Mouse (Mus musculus) spleen, adult 12 weeks (tissue): ENCODE results near the gene Gpr37l1.
"Not testable (repeated sequence)": the region's sequence is repeated elsewhere in the genome, so short reads cannot be mapped to it uniquely, and the experiment has no call there.

Experiments used
- DNase-seq: peaks from one replicate; pipeline ENCODE4 v3.0.0; 2022; ENCODE audit warnings: low spot score

Gpr37l1 gene

DNA sequence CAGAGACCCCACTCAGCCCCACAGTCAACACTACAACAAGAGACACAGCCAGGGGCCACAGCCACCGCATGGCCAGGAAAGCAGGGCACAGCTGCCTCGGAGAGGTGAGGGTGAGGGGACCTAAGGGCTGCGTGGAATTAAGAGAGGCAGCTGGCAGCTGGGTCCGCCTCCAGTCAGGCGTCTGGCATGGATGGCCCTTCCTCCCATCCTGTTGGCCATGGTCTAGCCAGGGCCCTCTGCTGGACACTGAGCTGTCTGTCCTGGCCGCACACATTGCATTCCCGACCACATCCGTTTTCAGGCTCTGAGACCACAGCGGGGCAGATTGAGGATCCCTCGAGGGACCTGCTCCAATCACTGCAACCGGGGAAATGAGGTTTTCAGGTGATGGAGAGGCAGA lies at the start of gene Gpr37l1:
Gene Gpr37l1 (minus strand): TSS at position 247 of the 400 bp plus-strand sequence.
- DNase-seq, result no peak

DNA sequence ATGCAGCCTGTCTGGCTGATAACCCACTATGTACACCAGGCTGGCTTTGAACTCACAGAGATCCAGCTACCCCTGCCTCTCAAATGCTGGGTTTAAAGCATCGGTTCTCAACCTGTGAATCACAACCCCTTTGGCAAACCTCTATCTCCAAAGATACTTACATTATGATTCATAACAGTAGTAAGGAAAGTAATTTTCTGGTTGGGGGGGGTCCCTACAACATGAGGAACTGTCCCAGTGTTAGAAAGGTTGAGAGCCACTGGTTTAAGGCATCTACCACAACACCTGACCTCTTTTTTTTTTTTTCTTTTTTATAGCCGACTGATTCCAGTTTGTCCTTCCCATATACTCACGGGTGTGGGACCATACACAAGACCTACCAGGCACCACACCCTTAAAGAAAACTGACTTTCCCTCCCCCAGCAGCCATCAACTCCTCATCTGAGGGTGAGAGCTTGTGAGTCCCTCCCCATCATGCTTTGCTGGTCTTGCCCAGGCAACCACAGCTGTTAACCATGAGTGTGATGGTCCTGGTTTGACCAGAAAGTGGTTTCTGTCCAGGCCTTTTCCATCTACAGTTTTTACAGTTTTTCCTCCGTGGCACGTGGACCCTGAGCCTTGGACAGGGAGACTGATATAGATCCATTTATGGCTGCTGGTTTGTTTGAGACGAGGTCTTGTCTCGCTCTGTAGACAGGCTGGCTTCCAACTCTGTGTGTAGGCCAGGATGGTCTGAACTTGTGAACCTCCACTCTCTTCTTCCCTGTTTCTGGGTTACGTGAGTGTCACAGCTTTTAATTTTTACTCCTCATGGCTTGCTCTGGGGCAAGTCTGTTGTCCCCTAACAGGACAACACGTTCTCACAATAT lies 46.5 kb upstream of the Gpr37l1 start:
- no peak for DNase-seq

DNA sequence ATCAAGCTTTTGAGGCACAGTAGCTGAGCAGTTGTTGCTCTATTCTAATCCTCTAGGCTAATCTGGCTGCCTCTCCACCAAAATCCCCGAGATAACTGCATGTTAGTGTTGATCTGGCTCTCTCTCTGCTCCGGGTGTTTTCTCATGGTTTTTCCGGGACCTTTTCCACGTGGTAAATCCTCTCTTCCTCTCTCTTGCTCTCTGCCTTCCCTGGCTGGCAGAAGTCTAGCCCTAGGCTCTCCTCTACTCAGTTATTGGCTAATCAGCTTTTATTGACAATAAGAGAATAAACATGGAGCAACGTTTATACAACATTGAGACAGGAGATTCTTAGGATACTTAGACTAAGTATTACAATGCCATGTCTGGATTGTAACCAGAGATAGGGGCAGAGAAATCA lies 42.9 kb upstream of the Gpr37l1 start:
- DNase-seq, result no peak

DNA sequence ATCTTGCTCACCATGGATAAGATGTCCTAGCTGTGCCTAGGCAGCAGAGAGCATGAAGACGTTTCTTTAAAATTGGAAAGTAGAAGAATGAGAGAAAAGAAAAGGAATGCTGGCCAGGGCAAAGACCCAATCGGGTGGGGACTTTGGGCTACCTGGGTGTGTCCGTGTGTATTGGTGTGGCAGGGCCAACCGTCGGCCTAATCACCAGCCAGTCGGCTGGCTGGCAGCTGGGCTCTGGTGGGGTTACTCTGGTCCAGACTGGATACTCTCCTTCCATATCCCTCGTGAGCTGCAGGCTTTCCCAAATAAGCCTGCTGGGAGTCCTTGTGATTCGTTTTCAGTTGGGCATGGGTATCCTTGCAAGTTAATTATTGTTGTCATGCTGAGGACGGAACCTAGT lies 41.2 kb upstream of the Gpr37l1 start:
- DNase-seq, result no peak

DNA sequence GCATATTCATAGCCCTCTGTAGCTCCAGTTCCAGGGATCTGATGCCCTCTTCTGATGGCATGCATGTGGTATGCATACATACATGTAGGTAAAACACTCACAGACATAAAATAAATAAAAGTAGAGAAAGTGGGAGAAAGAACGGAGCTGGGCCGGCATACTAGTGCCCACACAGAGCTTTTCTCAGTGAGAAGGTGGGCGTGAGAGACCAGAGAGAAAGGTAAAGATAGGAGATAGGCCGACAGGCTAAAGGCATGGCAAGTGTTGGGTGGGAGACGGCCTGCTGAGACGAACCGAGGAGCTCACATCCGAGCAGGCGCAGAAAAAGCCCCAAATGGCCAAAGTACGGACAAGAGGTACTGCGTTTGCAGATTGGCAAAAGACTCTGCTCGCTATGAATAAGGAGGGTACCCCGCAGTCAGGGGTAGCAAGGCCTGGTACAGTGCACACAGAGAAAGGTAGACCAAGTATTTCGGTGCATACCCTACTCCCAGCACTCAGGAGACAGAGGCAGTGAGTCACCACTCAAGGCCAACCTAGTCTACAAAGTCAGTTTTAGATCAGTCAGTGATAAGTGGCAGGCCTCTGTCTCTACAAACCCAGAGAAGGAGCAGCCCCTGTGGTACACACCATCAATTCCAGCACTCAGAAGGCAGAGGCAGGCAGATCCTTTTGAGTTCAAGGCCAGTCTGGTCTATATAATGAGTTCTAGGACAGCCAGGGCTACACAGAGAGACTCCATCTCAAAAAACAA lies 39.3 kb upstream of the Gpr37l1 start:
- no peak for DNase-seq

GRCm38 (mm10) chr1:135205257-135205656 lies 37.8 kb upstream of the Gpr37l1 start:
- DNase-seq, result no peak

GRCm38 (mm10) chr1:135204196-135205126 lies 37.0 kb upstream of the Gpr37l1 start:
- DNase-seq, result peak; percentile 51

DNA sequence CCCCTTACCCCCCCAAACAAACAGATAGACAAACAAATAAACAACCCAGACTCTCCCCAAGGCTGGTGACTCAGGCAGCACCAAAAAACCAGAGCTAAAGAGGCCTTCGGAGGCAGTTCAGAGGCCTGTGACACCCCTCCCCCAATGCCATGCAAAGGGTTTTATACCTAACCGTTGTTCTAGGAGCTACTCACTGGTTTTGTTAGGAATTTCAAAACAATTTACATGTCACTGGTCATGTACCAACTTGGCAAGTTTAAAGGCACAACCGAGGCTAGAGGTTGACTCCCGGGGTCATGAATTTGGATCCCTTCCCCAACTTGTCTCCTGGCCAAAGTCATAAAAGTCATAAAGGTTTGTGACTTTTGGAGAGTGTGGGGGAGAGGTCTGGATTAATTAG lies 32.9 kb upstream of the Gpr37l1 start:
- no peak for DNase-seq

- no peak for DNase-seq
Observed at GRCm38 (mm10) chr1:135199014-135199819, 31.7 kb upstream of the Gpr37l1 start.

DNA sequence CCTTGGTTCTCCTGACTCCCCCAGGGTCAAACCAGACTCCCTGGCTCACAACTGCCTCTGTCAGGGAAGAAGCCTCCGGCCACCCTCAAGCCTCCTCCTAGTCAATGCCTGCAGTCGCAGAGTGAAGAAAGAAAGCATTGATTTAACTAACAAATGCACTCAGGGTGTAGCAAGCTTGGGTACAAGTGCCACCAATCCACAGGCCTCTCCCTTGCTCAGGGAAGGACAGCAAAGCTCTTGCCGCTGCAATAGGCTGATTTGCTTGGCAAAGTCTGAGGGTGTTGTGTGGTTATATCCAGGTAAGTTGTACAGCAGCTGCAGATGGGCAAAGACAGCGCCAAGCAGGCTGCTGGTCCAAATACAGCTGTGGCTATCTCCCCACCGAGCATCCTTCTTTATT lies 30.9 kb upstream of the Gpr37l1 start:
- DNase-seq, result no peak

GRCm38 (mm10) chr1:135195907-135196440 lies 28.5 kb upstream of the Gpr37l1 start:
- DNase-seq, result no peak

DNA sequence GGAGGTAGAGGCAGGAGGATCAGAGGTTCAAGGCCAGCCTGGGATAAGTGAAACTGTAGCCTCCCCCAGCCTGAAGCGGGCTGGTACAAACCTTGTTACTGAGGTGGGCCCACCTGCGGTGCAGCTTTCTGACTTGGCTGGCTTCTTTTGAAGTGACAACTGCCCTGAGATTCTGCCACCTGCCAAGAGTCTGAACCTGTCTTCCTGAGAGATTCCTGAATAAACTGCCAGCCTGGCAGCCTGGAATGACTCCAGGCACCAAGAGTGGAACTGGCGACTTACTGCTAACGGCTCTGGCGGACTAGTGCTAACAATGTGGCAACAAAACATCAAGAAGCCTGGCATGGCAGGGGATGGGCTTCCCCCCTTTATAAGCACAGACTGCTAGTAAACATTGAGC lies 26.9 kb upstream of the Gpr37l1 start:
- not testable (repeated sequence) for DNase-seq

DNA sequence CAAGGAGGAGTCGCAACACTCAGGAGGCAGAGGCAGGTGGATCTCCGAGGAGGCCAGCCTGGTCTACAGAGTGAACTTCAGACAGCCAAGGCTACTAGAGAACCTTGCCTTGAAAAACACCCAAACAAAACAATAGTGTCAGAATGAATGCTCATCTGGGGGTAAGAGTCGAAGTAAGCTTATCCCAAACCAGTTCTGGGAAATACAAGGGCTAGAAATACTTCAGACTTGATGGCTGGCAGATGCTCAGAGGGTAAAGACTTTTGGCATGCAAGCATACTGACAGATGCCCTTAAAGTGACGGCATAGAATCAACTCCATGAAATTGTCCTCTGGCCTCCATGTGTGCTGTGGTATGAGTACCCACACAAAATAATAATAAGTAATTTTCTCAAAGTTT lies 21.7 kb upstream of the Gpr37l1 start:
- no peak for DNase-seq

- no peak for DNase-seq
Observed at GRCm38 (mm10) chr1:135188197-135188596, 20.7 kb upstream of the Gpr37l1 start.

DNA sequence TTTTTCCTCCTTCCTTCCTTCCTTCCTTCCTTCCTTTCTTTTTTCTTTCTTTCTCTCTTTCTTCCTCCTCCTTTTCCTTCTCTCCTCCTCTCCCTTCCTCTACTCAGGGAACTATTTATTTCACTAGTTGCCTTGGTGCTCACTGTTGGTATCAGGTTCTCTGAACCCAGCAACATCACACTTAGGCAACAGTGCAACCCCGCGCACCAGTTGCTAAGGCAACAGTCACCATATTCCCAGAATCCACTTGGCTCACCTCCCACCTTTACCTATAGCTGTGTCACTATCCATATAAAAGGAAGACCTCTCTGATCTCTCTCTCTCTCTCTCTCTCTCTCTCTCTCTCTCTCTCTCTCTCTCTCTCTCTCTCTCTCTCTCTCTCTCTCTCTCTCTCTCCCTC lies 19.5 kb upstream of the Gpr37l1 start:
- DNase-seq, result not testable (repeated sequence)

GRCm38 (mm10) chr1:135186427-135186826 lies 18.9 kb upstream of the Gpr37l1 start:
- DNase-seq, result no peak

DNA sequence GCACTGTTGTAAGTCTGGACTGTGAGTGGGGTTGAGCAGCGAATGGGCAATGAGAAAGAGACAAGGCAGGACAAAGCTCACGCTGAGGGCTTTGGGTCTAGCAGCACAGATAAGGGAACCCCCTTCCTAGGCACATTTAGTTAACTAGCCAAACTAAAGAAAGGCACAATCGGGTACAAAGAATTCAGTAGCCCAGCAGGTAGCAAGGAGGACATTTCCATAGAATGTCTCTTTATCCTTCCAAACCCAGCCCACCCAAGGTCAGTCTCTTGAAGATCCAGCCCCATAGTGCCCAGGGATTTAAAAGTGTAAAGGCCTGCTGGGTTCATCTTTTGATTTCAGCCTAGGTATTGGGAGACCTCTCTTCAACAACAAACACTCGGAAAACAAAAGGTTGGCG lies 18.5 kb upstream of the Gpr37l1 start:
- no peak for DNase-seq

- no peak for DNase-seq
Observed at GRCm38 (mm10) chr1:135183941-135184570, 16.6 kb upstream of the Gpr37l1 start.

GRCm38 (mm10) chr1:135183448-135183847 lies 16.0 kb upstream of the Gpr37l1 start:
- no peak for DNase-seq

- DNase-seq, result no peak
Observed at GRCm38 (mm10) chr1:135182975-135183374, 15.5 kb upstream of the Gpr37l1 start.
